Mouse (Mus musculus): ENCODE data around the gene Zbtb46. TPM values are rescaled to one million over a fixed set of nuclear protein-coding genes. Genes with fewer than 3 reads are reported as not detected.

The Zbtb46 gene
- polyA plus RNA-seq (2014; fragmentation: Illumina TruSeq; extraction: RNeasy Lipid Tissue Mini Kit (QIAGEN cat#74804); ENCODE audit: low replicate concordance) = 1.3 TPM

GRCm38 (mm10) chr2:181459153-181459672 is at the start of gene Zbtb46:
Gene Zbtb46 (minus strand): TSS chr2:181459426.

GRCm38 (mm10) chr2:181496831-181497547 is 37.8 kb upstream of the Zbtb46 start, which contains the start of gene Tpd52l2:
Gene Tpd52l2 (plus strand): TSS chr2:181497142.

GRCm38 (mm10) chr2:181493156-181493927 is 34.1 kb upstream of the Zbtb46 start, which contains the start of gene Abhd16b:
Gene Abhd16b (plus strand): TSS chr2:181493206.

GRCm38 (mm10) chr2:181379778-181380177 is 79.4 kb downstream of the Zbtb46 start, which contains the start of gene Lime1:
Gene Lime1 (plus strand): TSS chr2:181380078.

GRCm38 (mm10) chr2:181364860-181365596 is 94.2 kb downstream of the Zbtb46 start, which contains the start of the genes Zgpat and Arfrp1:
Gene Zgpat (plus strand): TSS chr2:181364928.
Gene Arfrp1 (minus strand): TSS chr2:181365404.

Other genes starting within 250 kb of the Zbtb46 start
- gene Srms, start 246.2 kb downstream of the Zbtb46 start, polyA plus RNA-seq (2014; fragmentation: Illumina TruSeq; extraction: RNeasy Lipid Tissue Mini Kit (QIAGEN cat#74804); ENCODE audit: low replicate concordance) = not detected
- not detected for gene Fndc11, start 239.4 kb downstream of the Zbtb46 start, polyA plus RNA-seq (2014; fragmentation: Illumina TruSeq; extraction: RNeasy Lipid Tissue Mini Kit (QIAGEN cat#74804); ENCODE audit: low replicate concordance)
- gene Helz2, start 217.4 kb downstream of the Zbtb46 start, polyA plus RNA-seq (2014; fragmentation: Illumina TruSeq; extraction: RNeasy Lipid Tissue Mini Kit (QIAGEN cat#74804); ENCODE audit: low replicate concordance) = 5.8 TPM
- gene Gmeb2, start 171.4 kb downstream of the Zbtb46 start, polyA plus RNA-seq (2014; fragmentation: Illumina TruSeq; extraction: RNeasy Lipid Tissue Mini Kit (QIAGEN cat#74804); ENCODE audit: low replicate concordance) = 10.5 TPM
- gene Stmn3, start 144.9 kb downstream of the Zbtb46 start, polyA plus RNA-seq (2014; fragmentation: Illumina TruSeq; extraction: RNeasy Lipid Tissue Mini Kit (QIAGEN cat#74804); ENCODE audit: low replicate concordance) = not detected
- 2.8 TPM for gene Rtel1, start 139.7 kb downstream of the Zbtb46 start, polyA plus RNA-seq (2014; fragmentation: Illumina TruSeq; extraction: RNeasy Lipid Tissue Mini Kit (QIAGEN cat#74804); ENCODE audit: low replicate concordance)
- 0.97 TPM for gene Zgpat, start 94.5 kb downstream of the Zbtb46 start, polyA plus RNA-seq (2014; fragmentation: Illumina TruSeq; extraction: RNeasy Lipid Tissue Mini Kit (QIAGEN cat#74804); ENCODE audit: low replicate concordance)
- 25.0 TPM for gene Arfrp1, start 94.0 kb downstream of the Zbtb46 start, polyA plus RNA-seq (2014; fragmentation: Illumina TruSeq; extraction: RNeasy Lipid Tissue Mini Kit (QIAGEN cat#74804); ENCODE audit: low replicate concordance)
- 0.45 TPM for gene Lime1, start 79.3 kb downstream of the Zbtb46 start, polyA plus RNA-seq (2014; fragmentation: Illumina TruSeq; extraction: RNeasy Lipid Tissue Mini Kit (QIAGEN cat#74804); ENCODE audit: low replicate concordance)
- not detected for gene Abhd16b, start 33.8 kb upstream of the Zbtb46 start, polyA plus RNA-seq (2014; fragmentation: Illumina TruSeq; extraction: RNeasy Lipid Tissue Mini Kit (QIAGEN cat#74804); ENCODE audit: low replicate concordance)
- gene Tpd52l2, start 37.7 kb upstream of the Zbtb46 start, polyA plus RNA-seq (2014; fragmentation: Illumina TruSeq; extraction: RNeasy Lipid Tissue Mini Kit (QIAGEN cat#74804); ENCODE audit: low replicate concordance) = 26.2 TPM
- gene Dnajc5, start 61.1 kb upstream of the Zbtb46 start, polyA plus RNA-seq (2014; fragmentation: Illumina TruSeq; extraction: RNeasy Lipid Tissue Mini Kit (QIAGEN cat#74804); ENCODE audit: low replicate concordance) = 32.9 TPM
- gene Uckl1, start 125.5 kb upstream of the Zbtb46 start, polyA plus RNA-seq (2014; fragmentation: Illumina TruSeq; extraction: RNeasy Lipid Tissue Mini Kit (QIAGEN cat#74804); ENCODE audit: low replicate concordance) = 15.6 TPM
- gene Prpf6, start 132.4 kb upstream of the Zbtb46 start, polyA plus RNA-seq (2014; fragmentation: Illumina TruSeq; extraction: RNeasy Lipid Tissue Mini Kit (QIAGEN cat#74804); ENCODE audit: low replicate concordance) = 14.7 TPM
- 0.93 TPM for gene Zfp512b, start 133.4 kb upstream of the Zbtb46 start, polyA plus RNA-seq (2014; fragmentation: Illumina TruSeq; extraction: RNeasy Lipid Tissue Mini Kit (QIAGEN cat#74804); ENCODE audit: low replicate concordance)
- 4.9 TPM for gene Samd10, start 139.8 kb upstream of the Zbtb46 start, polyA plus RNA-seq (2014; fragmentation: Illumina TruSeq; extraction: RNeasy Lipid Tissue Mini Kit (QIAGEN cat#74804); ENCODE audit: low replicate concordance)
- not detected for gene Gm29797, start 197.6 kb upstream of the Zbtb46 start, polyA plus RNA-seq (2014; fragmentation: Illumina TruSeq; extraction: RNeasy Lipid Tissue Mini Kit (QIAGEN cat#74804); ENCODE audit: low replicate concordance)
- not detected for gene Sox18, start 212.2 kb upstream of the Zbtb46 start, polyA plus RNA-seq (2014; fragmentation: Illumina TruSeq; extraction: RNeasy Lipid Tissue Mini Kit (QIAGEN cat#74804); ENCODE audit: low replicate concordance)
- gene Tcea2, start 220.9 kb upstream of the Zbtb46 start, polyA plus RNA-seq (2014; fragmentation: Illumina TruSeq; extraction: RNeasy Lipid Tissue Mini Kit (QIAGEN cat#74804); ENCODE audit: low replicate concordance) = 0.19 TPM
- gene Rgs19, start 234.6 kb upstream of the Zbtb46 start, polyA plus RNA-seq (2014; fragmentation: Illumina TruSeq; extraction: RNeasy Lipid Tissue Mini Kit (QIAGEN cat#74804); ENCODE audit: low replicate concordance) = 5.3 TPM
- gene Lkaaear1, start 239.0 kb upstream of the Zbtb46 start, polyA plus RNA-seq (2014; fragmentation: Illumina TruSeq; extraction: RNeasy Lipid Tissue Mini Kit (QIAGEN cat#74804); ENCODE audit: low replicate concordance) = not detected

Measured in small intestine, adult 10 weeks (tissue).